Mouse (Mus musculus): Measurements from ENCODE around the gene Oas2. TPM values are rescaled to one million over a fixed set of nuclear protein-coding genes. Genes with fewer than 3 reads are reported as not detected.

The Oas2 gene
- polyA plus RNA-seq, 1 experiment from 2014 or later = 1.1 TPM

GRCm38 (mm10) chr5:120696865-120697264 is 52.8 kb downstream of the Oas2 start:
- DNase-seq (no peak), ATAC-seq (no peak)
- Histone ChIP-seq H3K4me1 (ENCODE audit: insufficient read depth) (peaks cover 2% of the 10 kb centered on the region; the same call in 1 of the 2 replicates), H3K9ac (replicated peaks) (no peak overlapping the region), H3K27ac (ENCODE audit: low read depth) (no peak overlapping the region), H3K27me3 (ENCODE audit: insufficient read depth, low read length) (peaks cover 49% of the 10 kb centered on the region), H3K9me3 (ENCODE audit: low read length) (no peaks in the 10 kb centered on the region), H3K4me3 (ENCODE audit: low read depth, low read length) (no peak overlapping the region), H3K36me3 (replicated peaks; ENCODE audit: insufficient read depth, low read length) (no peaks in the 10 kb centered on the region), H3K4me2 (ENCODE audit: low read depth, low read length) (no peak overlapping the region)
- TF ChIP-seq CTCF (IDR thresholded peaks at IDR 0.05; ENCODE audit: low read depth) (no peak), EP300 (IDR thresholded peaks at IDR 0.05; ENCODE audit: low read depth) (no peak)
- WGBS (ENCODE audit: insufficient replicate concordance) = 44% methylated on average over 3 of the region's 4 CpGs

- H3K4me2 ChIP-seq (ENCODE audit: low read depth, low read length) = no peak overlapping the region
- ATAC-seq (peak; percentile 84), DNase-seq (peak; percentile 49)
- no peak for TF ChIP-seq EP300 (IDR thresholded peaks at IDR 0.05; ENCODE audit: low read depth)
- no peak for TF ChIP-seq CTCF (IDR thresholded peaks at IDR 0.05; ENCODE audit: low read depth)
- H3K4me1 ChIP-seq (ENCODE audit: insufficient read depth) = peaks cover 2% of the 10 kb centered on the region; the same call in 1 of the 2 replicates
- peaks cover 53% of the 10 kb centered on the region for H3K27me3 ChIP-seq (ENCODE audit: insufficient read depth, low read length)
- H3K27ac ChIP-seq (ENCODE audit: low read depth) = no peak overlapping the region
- H3K4me3 ChIP-seq (ENCODE audit: low read depth, low read length) = no peak overlapping the region
- no peaks in the 10 kb centered on the region for H3K36me3 ChIP-seq (replicated peaks; ENCODE audit: insufficient read depth, low read length)
- 54% methylated on average over 16 of the region's 16 CpGs for WGBS (ENCODE audit: insufficient replicate concordance)
- no peaks in the 10 kb centered on the region for H3K9me3 ChIP-seq (ENCODE audit: low read length)
- H3K9ac ChIP-seq (replicated peaks) = no peak overlapping the region
These were observed 53.5 kb downstream of the Oas2 start for GRCm38 (mm10) chr5:120696057-120696743.

GRCm38 (mm10) chr5:120694695-120695074 is 55.0 kb downstream of the Oas2 start:
- Histone ChIP-seq H3K4me3 (ENCODE audit: low read depth, low read length) (no peak overlapping the region), H3K36me3 (replicated peaks; ENCODE audit: insufficient read depth, low read length) (no peaks in the 10 kb centered on the region), H3K9ac (replicated peaks) (no peak overlapping the region), H3K27ac (ENCODE audit: low read depth) (no peak overlapping the region), H3K9me3 (ENCODE audit: low read length) (no peaks in the 10 kb centered on the region), H3K4me1 (ENCODE audit: insufficient read depth) (no peaks in the 10 kb centered on the region; the same call in 1 of the 2 replicates), H3K27me3 (ENCODE audit: insufficient read depth, low read length) (peaks cover 49% of the 10 kb centered on the region), H3K4me2 (ENCODE audit: low read depth, low read length) (no peak overlapping the region)
- ATAC-seq (no peak), DNase-seq (no peak)
- TF ChIP-seq CTCF (IDR thresholded peaks at IDR 0.05; ENCODE audit: low read depth) (no peak), EP300 (IDR thresholded peaks at IDR 0.05; ENCODE audit: low read depth) (no peak)
- 5% methylated on average over 41 of the region's 41 CpGs for WGBS (ENCODE audit: insufficient replicate concordance)

- ATAC-seq = no peak
- no peak overlapping the region for H3K27ac ChIP-seq (ENCODE audit: low read depth)
- H3K4me2 ChIP-seq (ENCODE audit: low read depth, low read length) = no peak overlapping the region
- DNase-seq = no peak
- H3K4me3 ChIP-seq (ENCODE audit: low read depth, low read length) = no peak overlapping the region
- WGBS (ENCODE audit: insufficient replicate concordance) = 10% methylated on average over 34 of the region's 38 CpGs
- H3K4me1 ChIP-seq (ENCODE audit: insufficient read depth) = no peaks in the 10 kb centered on the region; the same call in 1 of the 2 replicates
- no peak overlapping the region for H3K9ac ChIP-seq (replicated peaks)
- H3K36me3 ChIP-seq (replicated peaks; ENCODE audit: insufficient read depth, low read length) = no peaks in the 10 kb centered on the region
- TF ChIP-seq EP300 (IDR thresholded peaks at IDR 0.05; ENCODE audit: low read depth) = no peak
- TF ChIP-seq CTCF (IDR thresholded peaks at IDR 0.05; ENCODE audit: low read depth) = no peak
- no peaks in the 10 kb centered on the region for H3K9me3 ChIP-seq (ENCODE audit: low read length)
- H3K27me3 ChIP-seq (ENCODE audit: insufficient read depth, low read length) = peaks cover 48% of the 10 kb centered on the region
These were observed 55.5 kb downstream of the Oas2 start for GRCm38 (mm10) chr5:120693931-120694694.

- Histone ChIP-seq H3K4me2 (ENCODE audit: low read depth, low read length) (no peak overlapping the region), H3K9me3 (ENCODE audit: low read length) (no peaks in the 10 kb centered on the region), H3K9ac (replicated peaks) (no peak overlapping the region), H3K4me3 (ENCODE audit: low read depth, low read length) (no peak overlapping the region), H3K27ac (ENCODE audit: low read depth) (no peak overlapping the region), H3K4me1 (ENCODE audit: insufficient read depth) (no peaks in the 10 kb centered on the region; the same call in 1 of the 2 replicates), H3K27me3 (ENCODE audit: insufficient read depth, low read length) (peaks cover 43% of the 10 kb centered on the region), H3K36me3 (replicated peaks; ENCODE audit: insufficient read depth, low read length) (no peaks in the 10 kb centered on the region)
- ATAC-seq (no peak), DNase-seq (no peak)
- TF ChIP-seq CTCF (IDR thresholded peaks at IDR 0.05; ENCODE audit: low read depth) = no peak
- no peak for TF ChIP-seq EP300 (IDR thresholded peaks at IDR 0.05; ENCODE audit: low read depth)
- 72% methylated on average over 19 of the region's 19 CpGs for WGBS (ENCODE audit: insufficient replicate concordance)
These were observed 57.6 kb downstream of the Oas2 start for GRCm38 (mm10) chr5:120692034-120692433.

- no peak overlapping the region for H3K27ac ChIP-seq (ENCODE audit: low read depth)
- ATAC-seq = no peak
- no peak overlapping the region for H3K9ac ChIP-seq (replicated peaks)
- no peak for TF ChIP-seq CTCF (IDR thresholded peaks at IDR 0.05; ENCODE audit: low read depth)
- no peak for TF ChIP-seq EP300 (IDR thresholded peaks at IDR 0.05; ENCODE audit: low read depth)
- no peaks in the 10 kb centered on the region for H3K36me3 ChIP-seq (replicated peaks; ENCODE audit: insufficient read depth, low read length)
- H3K4me3 ChIP-seq (ENCODE audit: low read depth, low read length) = no peak overlapping the region
- peaks cover 41% of the 10 kb centered on the region for H3K27me3 ChIP-seq (ENCODE audit: insufficient read depth, low read length)
- WGBS (ENCODE audit: insufficient replicate concordance) = 55% methylated on average over 4 of the region's 4 CpGs
- DNase-seq = no peak
- no peaks in the 10 kb centered on the region for H3K4me1 ChIP-seq (ENCODE audit: insufficient read depth)
- H3K4me2 ChIP-seq (ENCODE audit: low read depth, low read length) = no peak overlapping the region
- H3K9me3 ChIP-seq (ENCODE audit: low read length) = no peaks in the 10 kb centered on the region
These were observed 59.2 kb downstream of the Oas2 start for GRCm38 (mm10) chr5:120690417-120690816.

Data from liver, postnatal 0 days (tissue).